Mouse (Mus musculus): ENCODE results near the gene Gm8237. TPM values are rescaled to one million over a fixed set of nuclear protein-coding genes. Genes with fewer than 3 reads are reported as not detected.

The Gm8237 gene
- total RNA-seq (2023) = not detected

DNA sequence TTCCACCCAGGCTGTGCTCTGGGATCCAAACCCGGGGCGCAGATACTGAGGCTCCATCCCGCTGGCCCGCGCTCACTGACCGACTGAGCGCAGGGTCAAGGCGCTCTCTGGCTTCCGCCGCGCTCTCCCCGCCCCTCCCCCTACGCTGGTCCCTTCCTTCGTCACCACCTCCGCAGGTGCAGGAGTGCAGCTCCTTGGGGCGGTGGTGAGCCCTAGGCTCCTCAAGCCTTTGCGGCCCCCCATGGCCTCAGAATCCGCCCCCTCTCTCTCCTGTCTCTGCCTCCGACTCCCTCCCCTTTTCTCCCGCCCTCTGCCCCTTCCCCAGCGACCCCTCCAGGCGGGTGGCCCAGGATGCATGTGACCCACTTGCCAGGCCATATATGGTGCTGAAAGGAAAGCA is at the start of gene Gm8237:
TSS of gene Gm8237 (minus strand) at position 142 of the 400 bp plus-strand sequence.

DNA sequence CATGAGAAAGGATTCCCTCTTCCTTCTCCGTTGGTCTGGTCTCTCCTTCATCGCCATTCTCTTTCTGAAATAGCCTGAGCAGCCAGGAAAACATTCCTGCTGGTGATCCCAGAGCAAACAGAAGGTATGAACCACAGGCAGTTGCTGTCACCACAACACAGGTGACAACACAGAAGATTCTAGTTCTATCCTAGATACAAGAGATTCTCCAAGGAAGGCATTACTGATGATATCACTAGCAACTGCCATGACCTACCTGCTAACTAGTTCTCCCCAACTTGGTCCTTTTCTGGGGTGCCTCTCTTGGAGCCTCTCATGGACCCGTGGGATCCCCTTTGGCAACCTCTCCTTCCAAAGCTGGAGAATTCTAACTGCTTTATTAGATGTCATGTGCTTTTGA is 50.0 kb downstream of the Gm8237 start, which contains the start of gene Gm3424:
TSS of gene Gm3424 (minus strand) at position 101 of the 400 bp plus-strand sequence.

Other genes starting within 250 kb of the Gm8237 start
- not detected for gene Gm8265, start 247.4 kb downstream of the Gm8237 start, total RNA-seq (2023)
- not detected for gene Gm9603, start 192.9 kb downstream of the Gm8237 start, total RNA-seq (2023)
- 0.37 TPM for gene Gm3373, start 138.8 kb downstream of the Gm8237 start, total RNA-seq (2023)
- gene Gm3383, start 72.4 kb downstream of the Gm8237 start, total RNA-seq (2023) = 0.70 TPM
- gene Gm3424, start 50.1 kb downstream of the Gm8237 start, total RNA-seq (2023) = not detected
- gene Gm3248, start 81.4 kb upstream of the Gm8237 start, total RNA-seq (2023) = not detected
- not detected for gene Gm3453, start 98.8 kb upstream of the Gm8237 start, total RNA-seq (2023)
- not detected for gene Gm6337, start 177.9 kb upstream of the Gm8237 start, total RNA-seq (2023)
- not detected for gene Gm8206, start 213.6 kb upstream of the Gm8237 start, total RNA-seq (2023)
- gene Gm3468, start 228.3 kb upstream of the Gm8237 start, total RNA-seq (2023) = not detected
- not detected for gene Gm3476, start 245.4 kb upstream of the Gm8237 start, total RNA-seq (2023)

All from CD8-positive naive resting alpha-beta T cell, adult 57 days (primary cell).